Mouse (Mus musculus) ES-E14 (cell line): ENCODE measurements at regions not wholly inside any gene's neighbourhood (a gene's known extent, or its start where the extent isn't known, plus 50 kb on each side); places are given as distances from the start of the nearest gene placed in this dataset.

Experiments used
- ZC3H11A ChIP-seq: IDR thresholded peaks from 2 replicates; pipeline ENCODE4 v1.6.1; 2012; ENCODE audit warnings: low read depth, mild to moderate bottlenecking, inconsistent platforms, low read length, borderline replicate concordance
- ZNF384 ChIP-seq: IDR thresholded peaks from 2 replicates; pipeline ENCODE4 v1.6.1; 2012; ENCODE audit warnings: low read depth, low read length, inconsistent platforms

DNA sequence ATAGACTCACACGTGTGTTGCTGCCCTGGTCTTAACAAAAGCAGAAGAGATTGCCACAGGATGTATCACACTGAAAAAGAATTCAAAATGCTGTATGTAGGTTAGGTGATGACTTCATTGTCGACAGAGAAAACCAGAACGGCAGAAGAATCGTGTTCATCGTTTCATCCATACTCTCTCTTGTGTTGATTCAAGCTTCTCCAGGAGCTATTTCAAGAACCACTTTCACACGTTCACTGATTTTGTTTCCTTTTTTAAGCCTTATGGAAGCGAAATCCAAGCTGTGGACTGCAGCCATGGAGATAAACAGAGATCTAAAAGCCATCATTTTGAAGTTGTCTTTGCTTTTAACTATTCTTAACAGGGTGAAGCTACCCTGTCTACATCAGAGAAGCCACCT, 63.2 kb upstream of the Tmc3 start:
- TF ChIP-seq ZC3H11A (no peak), ZNF384 (no peak)
